Mouse (Mus musculus) kidney, embryonic 16.5 days (tissue): ENCODE results near the gene Bcl7b. TPM values are rescaled to one million over a fixed set of nuclear protein-coding genes. Genes with fewer than 3 reads are reported as not detected.

Experiments
- ATAC-seq: fragments of 200-750 bp; cut with Nextera tagmentation; 2 replicates; pipeline ENCODE4 v1.8.0; 2017; ENCODE audit warnings: moderate TSS enrichment; ENCODE audit not compliant: low FRiP score, low TSS enrichment
- H3K27ac ChIP-seq: fragments of 300-500 bp; sonication (generic); 2 replicates; pipeline ENCODE4 v1.5.1; 2014; ENCODE audit warnings: low read length
- H3K27me3 ChIP-seq: fragments of 300-500 bp; sonication (generic); 2 replicates; pipeline ENCODE4 v1.6.1; 2014; ENCODE audit warnings: low read length, control low read depth, mixed read lengths; ENCODE audit not compliant: insufficient read depth
- H3K36me3 ChIP-seq: fragments of 300-500 bp; sonication (generic); 2 replicates; pipeline ENCODE4 v1.6.1; 2014; ENCODE audit warnings: low read length, control low read depth, mixed read lengths; ENCODE audit not compliant: insufficient read depth
- H3K4me1 ChIP-seq: fragments of 300-500 bp; sonication (generic); 2 replicates; pipeline ENCODE4 v1.6.1; 2014; ENCODE audit warnings: low read length, control low read depth, mixed read lengths; ENCODE audit not compliant: insufficient read depth
- H3K4me2 ChIP-seq: fragments of 300-500 bp; sonication (generic); replicated peaks from 2 replicates; pipeline ENCODE4 v1.6.1; 2014; ENCODE audit warnings: low read depth, low read length
- H3K4me3 ChIP-seq: fragments of 300-500 bp; sonication (generic); 2 replicates; pipeline ENCODE4 v1.5.1; 2014; ENCODE audit warnings: mild to moderate bottlenecking, low read length
- H3K9ac ChIP-seq: fragments of 300-500 bp; sonication (generic); replicated peaks from 2 replicates; pipeline ENCODE4 v1.6.1; 2014; ENCODE audit warnings: low read length
- H3K9me3 ChIP-seq: fragments of 300-500 bp; sonication (generic); 2 replicates; pipeline ENCODE4 v1.6.1; 2016; ENCODE audit warnings: low read length, control low read depth
- WGBS: fragments of 180-500 bp; shearing (Covaris S2); extraction: QIAGEN DNeasy Blood & Tissue Kit; methylation state at CpG from one replicate; pipeline ENCODE4 v1.1.7; 2014; 5-methylcytosine and 5-hydroxymethylcytosine counted together
- polyA plus RNA-seq: library from polyadenylated mRNA; unstranded; fragments of >200 nt; fragmentation: Nextera tagmentation; extraction: Ambion mirVana; gene quantifications from 2 replicates; pipeline ENCODE4 v1.2.1, GENCODE M21; 2015

Gene Bcl7b
- polyA plus RNA-seq, 1 experiment from 2014 or later = 57.6 TPM

DNA sequence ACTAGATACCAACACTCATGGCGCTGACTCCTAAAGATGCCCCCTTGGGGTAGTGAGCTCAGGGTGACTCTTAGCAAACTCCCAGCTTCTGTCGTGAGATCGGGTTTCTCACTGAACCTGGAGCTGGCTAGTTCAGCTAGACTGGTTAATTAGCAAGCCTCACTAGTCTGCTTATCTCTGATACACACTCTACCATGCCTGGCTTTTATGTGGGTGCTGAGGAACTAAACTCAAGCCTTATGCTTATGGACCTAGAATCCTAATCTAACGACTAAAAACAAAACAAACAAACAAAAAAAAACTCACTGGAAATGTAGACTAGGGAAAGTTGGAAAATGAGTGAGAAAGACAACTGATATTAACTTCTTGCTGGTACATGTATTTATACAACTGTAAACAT, 23.6 kb upstream of the Bcl7b start:
- no peaks in the 10 kb centered on the region for H3K27me3 ChIP-seq
- H3K4me2 ChIP-seq = no peak overlapping the region
- no peak overlapping the region for H3K27ac ChIP-seq
- H3K36me3 ChIP-seq = no peaks in the 10 kb centered on the region
- 50% methylated on average over 4 of the region's 4 CpGs for WGBS
- no peak for ATAC-seq
- no peak overlapping the region for H3K4me3 ChIP-seq
- peaks cover 5% of the 10 kb centered on the region for H3K4me1 ChIP-seq
- H3K9ac ChIP-seq = no peak overlapping the region
- H3K9me3 ChIP-seq = no peaks in the 10 kb centered on the region

DNA sequence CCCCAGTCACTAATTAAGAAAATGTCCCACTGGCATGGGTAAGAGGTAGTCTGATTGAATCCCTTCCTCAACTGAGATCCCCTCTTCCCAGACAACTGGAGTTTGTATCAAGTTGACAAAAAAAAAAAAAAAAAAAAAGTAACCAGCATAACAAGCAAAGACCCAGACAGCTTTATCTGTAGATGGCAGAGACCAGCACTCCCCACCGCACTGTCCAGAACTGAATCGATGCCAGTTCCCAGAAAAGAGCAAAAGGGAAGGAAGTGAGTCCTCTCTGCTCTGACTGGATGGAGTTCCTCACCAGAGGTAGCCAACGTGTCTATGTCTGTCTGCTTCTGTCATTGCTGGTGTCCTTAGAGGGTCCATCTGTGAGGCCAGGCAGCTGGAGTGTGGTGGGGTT, 22.6 kb upstream of the Bcl7b start:
- 64% methylated on average over 3 of the region's 3 CpGs for WGBS
- no peaks in the 10 kb centered on the region for H3K36me3 ChIP-seq
- H3K4me1 ChIP-seq = peaks cover 8% of the 10 kb centered on the region
- no peak overlapping the region for H3K27ac ChIP-seq
- no peaks in the 10 kb centered on the region for H3K27me3 ChIP-seq
- no peak for ATAC-seq
- no peak overlapping the region for H3K4me2 ChIP-seq
- H3K4me3 ChIP-seq = no peak overlapping the region
- H3K9ac ChIP-seq = no peak overlapping the region
- no peaks in the 10 kb centered on the region for H3K9me3 ChIP-seq

DNA sequence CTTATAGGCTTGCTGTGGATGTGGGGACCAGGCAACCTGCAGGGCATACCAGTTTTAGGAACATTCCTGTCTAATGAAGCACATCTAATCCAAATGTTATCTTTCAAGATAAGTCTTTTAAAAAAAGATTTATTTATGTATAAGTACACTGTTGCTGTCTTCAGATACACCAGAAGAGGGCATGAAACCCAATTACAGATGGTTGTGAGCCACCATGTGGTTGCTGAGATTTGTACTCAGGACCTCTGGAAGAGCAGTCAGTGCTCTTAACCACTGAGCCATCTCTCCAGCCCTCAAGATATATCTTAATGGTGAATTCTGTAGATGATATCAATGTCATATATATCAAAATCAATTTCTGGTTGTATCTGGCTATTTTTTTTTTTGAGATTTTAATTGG, 22.1 kb upstream of the Bcl7b start:
- Histone ChIP-seq H3K4me1 (peaks cover 9% of the 10 kb centered on the region), H3K36me3 (no peaks in the 10 kb centered on the region), H3K9ac (no peak overlapping the region), H3K4me3 (no peak overlapping the region), H3K4me2 (no peak overlapping the region), H3K27me3 (no peaks in the 10 kb centered on the region), H3K27ac (no peak overlapping the region), H3K9me3 (no peaks in the 10 kb centered on the region)
- ATAC-seq = no peak

DNA sequence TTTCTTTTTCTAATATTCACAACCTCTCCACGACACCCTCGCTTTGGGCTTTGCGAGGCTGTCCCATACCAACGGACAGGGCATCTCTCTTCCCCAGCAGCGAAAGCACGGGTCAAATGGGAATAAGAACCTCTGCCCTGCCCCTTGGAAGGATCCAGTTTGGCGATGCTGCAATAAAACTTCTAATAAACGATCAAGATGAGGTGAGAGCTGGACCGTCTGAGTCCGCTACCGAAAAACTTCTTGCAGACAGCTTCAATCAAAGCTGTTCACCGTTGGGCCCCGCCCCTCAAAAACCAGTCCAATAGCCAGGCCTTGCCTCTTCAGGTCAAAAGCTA, 19.4 kb upstream of the Bcl7b start:
- Histone ChIP-seq H3K9me3 (no peaks in the 10 kb centered on the region), H3K4me3 (peak overlapping the region; percentile 86), H3K27ac (peak overlapping the region; percentile 97), H3K4me2 (peak overlapping the region; percentile 75), H3K9ac (peak overlapping the region; percentile 80), H3K27me3 (no peaks in the 10 kb centered on the region), H3K4me1 (peaks cover 9% of the 10 kb centered on the region), H3K36me3 (peaks cover 6% of the 10 kb centered on the region)
- ATAC-seq = 0 out of 2 replicates have a peak, but pooled peaks have one; percentile 0
- 0% methylated on average over 13 of the region's 13 CpGs for WGBS

DNA sequence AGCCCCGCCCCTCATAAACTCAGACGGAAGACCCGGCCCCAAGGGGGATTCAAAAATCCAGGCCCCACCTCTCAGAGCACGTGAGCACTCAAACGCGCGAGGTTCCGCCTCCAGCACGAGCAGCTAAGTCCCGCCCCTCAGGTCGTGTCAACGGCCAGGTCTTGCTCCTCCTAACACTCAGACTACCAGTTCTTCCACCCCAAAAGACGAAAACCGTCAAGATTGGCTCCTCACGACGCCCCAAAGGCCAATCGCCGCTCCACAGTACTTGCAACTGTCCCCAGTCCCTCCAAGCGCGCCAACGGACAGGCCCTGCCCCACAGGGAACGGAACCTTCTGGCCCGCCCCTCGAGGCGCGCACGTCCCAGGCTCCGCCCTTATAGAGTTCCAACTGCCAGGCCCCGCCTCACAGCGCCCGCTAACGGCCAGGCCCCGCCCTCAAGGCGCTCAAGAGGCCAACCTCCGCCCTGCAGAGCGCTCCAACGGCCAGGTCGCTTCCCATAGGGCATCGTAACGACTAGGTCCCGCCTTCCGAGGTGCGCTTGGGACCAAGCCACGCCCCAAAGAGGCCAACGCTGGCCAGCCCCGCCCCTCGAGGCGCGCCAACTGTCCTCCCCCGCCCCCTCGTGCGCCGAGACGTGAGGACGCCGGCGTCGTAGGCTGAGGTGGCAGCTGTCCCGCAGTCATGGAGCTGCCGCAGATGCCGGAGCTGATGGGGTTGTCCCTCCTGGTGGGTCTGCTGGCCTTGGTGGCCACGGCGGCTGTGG, 18.8 kb upstream of the Bcl7b start, which contains the start of gene Tbl2:
Tbl2 (plus strand) TSS at position 605 of the 767 bp plus-strand sequence.
- Histone ChIP-seq H3K4me2 (peak within 1 kb of the TSS; percentile 75), H3K36me3 (peaks cover 11% of the 10 kb centered on the region)
- WGBS = under 1% methylated on average over 62 of the region's 63 CpGs

DNA sequence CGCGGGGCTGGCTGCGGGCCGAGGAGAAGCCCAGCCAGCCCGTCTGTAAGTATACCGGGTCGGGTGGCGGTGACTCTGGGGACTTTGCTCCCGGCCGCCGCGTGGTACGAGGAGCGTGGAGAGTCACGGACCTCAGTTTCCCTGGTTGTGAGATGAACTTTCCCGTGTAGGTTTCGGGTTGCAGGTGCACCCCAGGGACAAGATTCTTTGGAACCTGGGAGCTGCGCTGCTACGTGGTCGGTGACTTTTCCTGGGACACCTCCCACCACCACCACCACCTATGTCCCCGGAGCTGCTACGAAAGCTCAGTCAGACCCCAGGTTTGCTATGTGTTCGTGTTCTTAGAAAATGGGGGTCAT, 18.3 kb upstream of the Bcl7b start:
- H3K4me1 ChIP-seq = peaks cover 9% of the 10 kb centered on the region
- under 1% methylated on average over 23 of the region's 23 CpGs for WGBS

More for the DNA sequence above, 18.8 kb upstream of the Bcl7b start, which contains the start of gene Tbl2:
- Histone ChIP-seq H3K4me1 (peaks cover 9% of the 10 kb centered on the region), H3K27ac (peak within 1 kb of the TSS; percentile 97), H3K9ac (peak within 1 kb of the TSS; percentile 81), H3K27me3 (no peaks in the 10 kb centered on the region), H3K9me3 (no peaks in the 10 kb centered on the region), H3K4me3 (peak within 1 kb of the TSS; percentile 86)
- ATAC-seq = peak; percentile 98

DNA sequence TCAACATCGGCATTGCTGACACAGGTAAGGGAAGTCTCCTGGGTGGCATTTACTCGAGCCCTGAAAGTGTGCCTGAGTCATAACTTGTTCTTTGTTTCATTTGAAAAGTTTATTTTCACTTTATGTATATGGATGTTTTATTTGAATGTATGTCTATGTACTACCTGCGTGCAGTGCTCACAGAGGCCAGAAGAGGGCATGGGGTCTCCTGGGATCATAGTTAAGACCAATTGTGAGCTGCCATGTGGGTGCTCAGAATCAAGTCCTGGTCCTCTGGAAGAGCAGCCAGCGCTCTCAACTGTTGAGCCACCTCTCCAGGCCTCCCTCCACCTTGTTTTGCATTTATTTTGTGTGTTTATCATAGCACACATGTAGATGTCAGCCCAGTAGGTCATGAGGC, 11.6 kb upstream of the Bcl7b start:
- H3K4me3 ChIP-seq = no peak overlapping the region
- H3K4me2 ChIP-seq = no peak overlapping the region
- no peak overlapping the region for H3K9ac ChIP-seq
- H3K27me3 ChIP-seq = no peaks in the 10 kb centered on the region
- H3K9me3 ChIP-seq = no peaks in the 10 kb centered on the region
- no peak overlapping the region for H3K27ac ChIP-seq
- H3K36me3 ChIP-seq = peaks cover 77% of the 10 kb centered on the region
- WGBS = 98% methylated on average over 4 of the region's 4 CpGs
- no peak for ATAC-seq
- H3K4me1 ChIP-seq = no peaks in the 10 kb centered on the region

More for the DNA sequence above, 18.3 kb upstream of the Bcl7b start:
- Histone ChIP-seq H3K4me3 (peak overlapping the region; percentile 86), H3K9me3 (no peaks in the 10 kb centered on the region), H3K36me3 (peaks cover 15% of the 10 kb centered on the region), H3K4me2 (peak overlapping the region; percentile 75), H3K9ac (peak overlapping the region; percentile 81), H3K27me3 (no peaks in the 10 kb centered on the region), H3K27ac (peak overlapping the region; percentile 47; the same call in 1 of the 2 replicates)
- no peak for ATAC-seq

DNA sequence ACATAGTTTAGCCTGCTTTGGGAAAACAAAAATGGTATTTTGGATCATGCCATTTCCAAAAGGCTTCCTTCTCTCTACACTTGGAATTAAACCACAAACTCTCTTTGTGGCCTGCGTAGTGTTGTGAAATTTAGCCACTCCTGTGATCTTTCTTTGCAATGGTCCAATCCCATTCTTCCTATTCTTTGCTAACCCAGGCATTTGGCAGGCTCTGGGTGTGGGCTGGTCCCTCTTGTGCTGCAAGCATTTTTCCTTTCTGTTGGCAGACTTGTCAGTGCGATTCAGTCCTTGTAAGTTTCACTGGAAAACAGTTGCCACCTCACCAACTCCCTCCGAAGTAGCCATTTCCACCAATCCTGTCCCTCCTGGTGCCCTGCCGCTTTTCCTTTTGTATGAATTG, 6.9 kb upstream of the Bcl7b start:
- peaks cover 16% of the 10 kb centered on the region for H3K4me1 ChIP-seq
- no peak overlapping the region for H3K9ac ChIP-seq
- no peak overlapping the region for H3K4me3 ChIP-seq
- no peak for ATAC-seq
- peak overlapping the region; percentile 91 for H3K27ac ChIP-seq
- H3K4me2 ChIP-seq = no peak overlapping the region
- H3K36me3 ChIP-seq = peaks cover 53% of the 10 kb centered on the region
- WGBS = 92% methylated on average over 4 of the region's 4 CpGs
- H3K9me3 ChIP-seq = no peaks in the 10 kb centered on the region
- no peaks in the 10 kb centered on the region for H3K27me3 ChIP-seq

DNA sequence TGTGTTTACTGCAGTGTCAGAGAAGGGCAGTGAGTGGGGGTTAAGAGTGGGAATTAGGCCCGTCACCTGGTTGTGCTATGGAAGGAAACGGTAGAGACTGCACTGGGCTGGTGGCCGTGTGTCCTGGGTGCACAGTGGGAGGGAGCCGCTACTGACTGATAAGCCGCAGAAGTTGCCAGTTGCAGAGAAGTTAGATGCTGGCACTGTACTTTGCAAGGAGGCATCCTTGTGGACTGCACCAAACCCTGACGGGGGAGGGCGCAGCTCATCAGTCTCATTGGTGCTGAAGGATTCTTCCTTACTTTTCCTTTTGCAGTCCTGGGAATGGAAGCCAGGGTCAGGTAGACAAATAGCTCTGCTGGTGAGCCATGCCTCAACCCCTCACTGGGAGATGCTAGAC, 6.4 kb upstream of the Bcl7b start:
- H3K9ac ChIP-seq = no peak overlapping the region
- no peak overlapping the region for H3K4me3 ChIP-seq
- no peak overlapping the region; the same call in 1 of the 2 replicates for H3K4me2 ChIP-seq
- peak overlapping the region; percentile 91 for H3K27ac ChIP-seq
- no peaks in the 10 kb centered on the region for H3K9me3 ChIP-seq
- peaks cover 49% of the 10 kb centered on the region for H3K36me3 ChIP-seq
- no peaks in the 10 kb centered on the region for H3K27me3 ChIP-seq
- peaks cover 16% of the 10 kb centered on the region for H3K4me1 ChIP-seq
- no peak for ATAC-seq
- WGBS = 85% methylated on average over 7 of the region's 7 CpGs

DNA sequence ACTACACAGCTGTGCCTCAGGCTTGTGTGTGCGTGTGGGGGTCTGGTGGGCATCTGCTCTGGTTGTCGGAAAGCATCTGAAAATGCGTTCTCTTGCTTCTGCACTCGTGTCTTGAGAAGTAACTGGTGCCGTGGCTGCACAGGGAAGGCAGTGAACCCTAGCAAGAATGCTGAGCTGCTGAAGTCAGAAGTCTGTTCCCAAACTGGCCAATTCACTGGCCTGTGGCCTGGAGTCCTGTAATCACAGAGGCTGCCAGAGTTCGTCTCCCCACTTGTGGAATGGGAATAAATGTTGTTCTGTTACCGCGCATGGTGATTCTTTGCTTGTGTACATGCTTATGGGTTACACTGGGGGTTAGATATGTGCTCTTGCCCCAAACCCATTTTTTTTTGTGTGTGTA, 5.7 kb upstream of the Bcl7b start:
- Histone ChIP-seq H3K36me3 (peaks cover 42% of the 10 kb centered on the region), H3K4me1 (peaks cover 16% of the 10 kb centered on the region), H3K9ac (no peak overlapping the region), H3K4me2 (no peak overlapping the region), H3K4me3 (no peak overlapping the region), H3K9me3 (no peaks in the 10 kb centered on the region), H3K27ac (peak overlapping the region; percentile 91), H3K27me3 (no peaks in the 10 kb centered on the region)
- peak; percentile 58; the same call in 1 of the 2 replicates for ATAC-seq
- WGBS = 72% methylated on average over 8 of the region's 8 CpGs
